14 mouse cellular contexts compared by ENCODE assay signal in genomic region chr6:129097929-129098328, GRCm38 (mm10). TPM values are rescaled to one million over a fixed set of nuclear protein-coding genes. Genes with fewer than 3 reads are reported as not detected.
A peak's percentile ranks its signal among the peaks of the same experiment; 100 is the strongest.
DNase-seq lines count a peak whose midpoint lies in the region; TF ChIP-seq lines count a peak whose summit lies in the region.
"Had no signal": no experiment of that assay in that cellular context is flagged by ENCODE, and none has a peak within 500 bp of the region (broad histone marks: within the 10 kb centered on the region; RNA-seq: fewer than 3 reads in every experiment).

No protein-coding gene starts in this region.

- H3K4me1 ChIP-seq in lung, adult 2 months (ENCODE audit: control insufficient read depth, insufficient read depth, low read length), result peaks cover 10% of the 10 kb centered on the region
- no peaks in the 10 kb centered on the region for H3K4me1 ChIP-seq in small intestine, adult 2 months (ENCODE audit: control insufficient read depth, insufficient read depth, insufficient read length, low read length)
- H3K4me1 ChIP-seq: hindbrain, embryonic 15.5 days; neural tube, embryonic 15.5 days; stomach, embryonic 15.5 days had no signal

- no peak for TF ChIP-seq POLR2A in lung, adult 2 months (IDR thresholded peaks at IDR 0.05; ENCODE audit: borderline replicate concordance, extremely low read depth, low read depth, low read length)
- TF ChIP-seq POLR2A in small intestine, adult 2 months (IDR thresholded peaks at IDR 0.05; ENCODE audit: low read depth, low read length), result no peak

- DNase-seq in adrenal gland, adult (ENCODE audit: inconsistent age in 2 of 2, low spot score in 1 of 2), result peak; percentile 35 to 76
- no peak for DNase-seq in adrenal gland, postnatal 4 days (ENCODE audit: low spot score in 2 of 2)
- DNase-seq in lung, adult 18-20 months, result peak; percentile 21 to 56
- no peak for DNase-seq in lung, adult 2 months
- peak; percentile 63 for DNase-seq in kidney, adult 9 months
- DNase-seq in urinary bladder, postnatal 36 days (ENCODE audit: low spot score in 2 of 2), result no peak
- DNase-seq in cerebellum, adult 9-11 months, result no peak
- DNase-seq: cerebellum, adult 2 months had no signal

- peaks cover 47% of the 10 kb centered on the region for H3K36me3 ChIP-seq in small intestine, adult 2 months (ENCODE audit: control insufficient read depth, insufficient read depth, low read length)
- H3K36me3 ChIP-seq: hindbrain, embryonic 15.5 days; neural tube, embryonic 15.5 days; stomach, embryonic 15.5 days had no signal

- H3K27me3 ChIP-seq in small intestine, adult 2 months (ENCODE audit: control insufficient read depth, insufficient read depth, low read length), result no peaks in the 10 kb centered on the region
- H3K27me3 ChIP-seq: hindbrain, embryonic 15.5 days; megakaryocyte, embryonic 14.5 days; neural tube, embryonic 15.5 days; stomach, embryonic 15.5 days had no signal

- no peak for TF ChIP-seq CTCF in lung, adult 2 months (IDR thresholded peaks at IDR 0.05; ENCODE audit: insufficient read depth, low read length)
- TF ChIP-seq CTCF in small intestine, adult 2 months (IDR thresholded peaks at IDR 0.05; ENCODE audit: extremely low read depth, insufficient read length, insufficient replicate concordance, low read depth, low read length), result no peak

- H3K27ac ChIP-seq in small intestine, adult 2 months (ENCODE audit: insufficient read depth, low read depth, low read length), result peak overlapping the region; percentile 62
- H3K27ac ChIP-seq: hindbrain, embryonic 15.5 days; neural tube, embryonic 15.5 days; stomach, embryonic 15.5 days had no signal

- H3K4me3 ChIP-seq in lung, adult 2 months (replicated peaks; ENCODE audit: extremely low read depth, low read depth, low read length), result no peak overlapping the region
- no peak overlapping the region; the same call in 1 of the 2 replicates for H3K4me3 ChIP-seq in small intestine, adult 2 months (ENCODE audit: low read depth, low read length)
- H3K4me3 ChIP-seq: hindbrain, embryonic 15.5 days; megakaryocyte, embryonic 14.5 days; neural tube, embryonic 15.5 days; stomach, embryonic 15.5 days had no signal

- WGBS in lung, adult 2 months, result 19% methylated on average over 1 of the region's 1 CpGs
- 11% methylated on average over 1 of the region's 1 CpGs for WGBS in small intestine, adult 2 months

RNA-seq across cellular contexts. Expression of gene Clec2e, which starts 2.8 kb away (rescaled TPM):
- under 1 TPM in 1 of 2 experiments, not detected in 1; 0.14 TPM for total RNA-seq in adrenal gland, postnatal 4 days (2021)
- polyA plus RNA-seq in lung, adult 2 months (2012; rRNA removed), result 0.09 and 0.12 TPM in 2 replicates
- polyA plus RNA-seq in small intestine, adult 2 months (2012; rRNA removed), result 6.1 and 25.9 TPM in 2 replicates
- total RNA-seq: left cerebral cortex, adult 18-20 months had no signal
- polyA plus RNA-seq: cerebellum, adult 2 months; hindbrain, embryonic 15.5 days; neural tube, embryonic 15.5 days had no signal

RNA-seq across cellular contexts. Expression of gene Klrb1f, which starts 52.2 kb away (rescaled TPM):
- not detected for total RNA-seq in adrenal gland, postnatal 4 days (2021)
- polyA plus RNA-seq in lung, adult 2 months (2012; rRNA removed), result 0.38 and 1.3 TPM in 2 replicates
- 0.33 TPM in 1 of 2 replicates, not detected in the other for polyA plus RNA-seq in small intestine, adult 2 months (2012; rRNA removed)
- total RNA-seq: left cerebral cortex, adult 18-20 months had no signal
- polyA plus RNA-seq: cerebellum, adult 2 months had no signal

Comparison
In these comparisons a context has a peak if more than half of its experiments do, and no peak if none do; other contexts are left out.
1. DNase-seq: peak in adrenal gland, adult (2 of 2), lung, adult 18-20 months (2 of 2) and kidney, adult 9 months (single experiment); none in adrenal gland, postnatal 4 days (0 of 2), lung, adult 2 months (single experiment), urinary bladder, postnatal 36 days (0 of 2) and cerebellum, adult 9-11 months (single experiment).